Mouse (Mus musculus) thymus, adult 2 months (tissue): ENCODE data around the gene Pthlh.

Experiments used
- CTCF ChIP-seq: fragments of 200-500 bp; IDR thresholded peaks from 2 replicates; pipeline ENCODE4 v1.5.1; 2012; ENCODE audit warnings: mild to moderate bottlenecking, control low read depth, low read length, moderate library complexity, borderline replicate concordance; ENCODE audit not compliant: control insufficient read depth, poor library complexity, insufficient read depth; ENCODE audit errors: extremely low read depth
- POLR2A ChIP-seq: fragments of 200-500 bp; IDR thresholded peaks from 2 replicates; pipeline ENCODE4 v1.6.1; 2012; ENCODE audit warnings: mild to moderate bottlenecking, low read length, control low read depth, moderate library complexity; ENCODE audit not compliant: control insufficient read depth, poor library complexity, insufficient read depth; ENCODE audit errors: extremely low read depth

GRCm38 (mm10) chr6:147207821-147208330 is 56.1 kb downstream of the Pthlh start:
- no peak for TF ChIP-seq CTCF
- TF ChIP-seq POLR2A: no peak
